Mouse (Mus musculus) mature B cell (primary cell): Measurements from ENCODE around the gene Aurka.

Experiments
- in situ Hi-C: fragments of 300-500 bp; cut with MboI; formaldehyde crosslinking; loops from 2 replicates; pipeline ENCODE4 v1.14.3; 2019

Gene Aurka

GRCm38 (mm10) chr2:172381898-172382297 is 11.6 kb upstream of the Aurka start:
- in situ Hi-C loops, result loop anchor here (5.0 kb wide), 1 partner anchor 60 kb away; the partner anchor contains the start of gene Rtf2

GRCm38 (mm10) chr2:172381341-172381740 is 11.0 kb upstream of the Aurka start:
- in situ Hi-C loops, result loop anchor here (5.0 kb wide), 1 partner anchor 61 kb away; the partner anchor contains the start of gene Rtf2

DNA sequence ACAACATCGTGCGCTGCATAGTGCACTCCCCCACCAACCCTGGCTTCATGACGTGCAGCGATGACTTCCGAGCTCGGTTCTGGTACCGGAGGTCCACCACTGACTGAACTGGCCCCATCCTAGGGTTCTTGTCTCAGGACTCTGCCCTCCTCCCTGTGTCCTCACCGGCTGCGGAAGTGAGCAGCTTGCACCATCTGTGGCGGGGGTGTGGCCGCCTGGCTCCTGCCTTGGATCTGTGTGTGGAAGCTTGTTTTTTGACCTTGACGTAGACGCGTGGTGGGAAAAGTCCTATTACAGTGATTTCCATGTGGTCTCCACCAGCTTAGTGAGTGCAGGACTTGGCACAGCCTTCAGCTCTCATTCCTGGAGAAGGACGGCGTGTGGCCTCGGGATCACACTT is 10.2 kb upstream of the Aurka start:
- in situ Hi-C loops, result loop anchor here (5.0 kb wide), 1 partner anchor 62 kb away; the partner anchor contains the start of gene Rtf2

DNA sequence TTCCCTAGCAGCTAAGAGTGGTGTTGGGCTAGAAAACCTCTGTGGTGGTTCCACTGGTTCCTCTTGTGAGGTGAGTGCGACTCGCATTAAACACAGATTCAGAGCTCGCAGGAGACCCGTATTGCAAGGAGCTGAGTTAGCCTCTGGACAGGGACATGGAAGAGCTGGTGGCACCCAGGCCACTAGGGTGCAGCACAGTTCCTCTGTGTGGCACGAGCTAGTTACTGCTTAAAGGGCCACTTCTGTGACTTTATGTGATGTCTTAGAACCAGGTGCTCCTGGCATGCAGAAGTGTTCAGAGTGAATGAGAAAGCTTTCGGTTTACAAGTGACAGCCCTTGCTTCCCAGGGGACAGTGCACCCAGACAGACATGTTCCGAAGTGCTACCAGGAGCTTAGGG is 8.0 kb upstream of the Aurka start:
- in situ Hi-C loops, result loop anchor here (10.0 kb wide), 1 partner anchor 616 kb away; no protein-coding TSS in a partner anchor

DNA sequence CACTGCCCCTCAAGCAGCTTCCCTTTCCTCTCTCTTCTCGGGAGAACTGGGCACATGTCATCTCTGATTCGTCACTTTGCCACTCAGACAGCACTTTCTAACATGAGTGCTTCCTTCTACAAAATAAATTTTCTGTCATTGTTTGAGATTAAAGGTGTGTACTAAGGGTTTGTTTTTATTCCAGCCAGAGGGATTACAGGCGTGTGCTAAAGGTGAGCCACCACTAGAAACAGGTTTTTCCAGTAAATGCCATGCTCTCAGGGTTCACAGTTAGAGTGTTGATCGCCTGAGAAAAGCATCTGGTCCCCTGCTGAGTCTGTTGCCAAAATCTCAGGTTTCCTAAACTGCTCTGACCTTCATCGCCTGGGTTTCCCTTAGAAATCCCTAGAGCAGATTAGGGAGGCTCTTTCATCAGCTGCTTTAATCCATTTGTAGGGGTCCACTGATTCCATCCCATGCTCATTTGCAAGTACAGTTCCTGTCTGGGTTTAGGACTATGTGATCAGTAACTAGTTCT is 6.7 kb upstream of the Aurka start:
- in situ Hi-C loops, result loop anchor here (10.0 kb wide), 1 partner anchor 618 kb away; no protein-coding TSS in a partner anchor

DNA sequence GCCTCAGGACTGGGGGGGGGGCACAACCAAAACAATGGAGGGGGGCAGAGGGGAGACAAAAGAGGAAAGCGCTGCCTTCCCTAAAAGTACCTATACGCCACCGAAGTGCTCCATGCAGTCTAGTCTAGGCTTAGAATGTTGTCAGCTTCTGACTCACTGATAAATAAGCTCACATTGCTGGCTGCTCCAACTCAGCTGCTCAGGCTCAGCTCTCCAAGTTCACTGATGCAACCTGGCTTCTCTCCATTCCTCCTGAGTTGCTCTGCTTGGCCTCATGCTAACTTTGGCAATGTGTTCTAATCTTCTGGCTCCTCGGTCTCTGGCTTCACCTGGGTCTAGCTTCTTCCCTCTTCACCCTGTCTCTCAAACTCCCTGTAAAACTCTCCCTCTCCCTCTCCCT is 6.2 kb upstream of the Aurka start:
- in situ Hi-C loops, result loop anchor here (10.0 kb wide), 1 partner anchor 618 kb away; no protein-coding TSS in a partner anchor

- in situ Hi-C loops, result loop anchor here (10.0 kb wide), 1 partner anchor 624 kb away; no protein-coding TSS in a partner anchor
Measured at GRCm38 (mm10) chr2:172371258-172371657, 923 bp upstream of the Aurka start.

GRCm38 (mm10) chr2:172363176-172363575 is 7.2 kb downstream of the Aurka start:
- in situ Hi-C loops, result no loop called here

- in situ Hi-C loops, result no loop called here
Measured at GRCm38 (mm10) chr2:172355833-172356232, 14.5 kb downstream of the Aurka start.

DNA sequence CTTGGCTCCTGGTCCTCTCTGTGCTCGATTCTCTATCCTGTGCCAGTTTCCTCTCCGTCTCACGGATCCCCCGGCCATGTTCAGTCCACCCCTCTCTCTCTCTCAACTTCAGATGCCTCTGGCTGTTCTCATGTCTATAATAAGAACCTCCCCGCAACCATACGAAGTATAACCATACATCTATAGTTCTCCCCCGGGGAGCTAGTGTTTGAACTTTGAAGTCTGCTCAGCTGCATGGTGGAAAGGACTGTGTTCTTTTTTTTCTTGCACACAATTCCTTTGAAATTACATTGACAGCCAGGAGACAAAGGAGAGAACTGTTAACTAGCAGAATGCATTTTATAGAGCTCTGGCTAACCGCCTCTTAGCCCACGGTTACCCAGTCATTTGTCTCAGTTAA is 15.6 kb downstream of the Aurka start:
- in situ Hi-C loops, result no loop called here

- in situ Hi-C loops, result no loop called here
Measured at GRCm38 (mm10) chr2:172353218-172353617, 17.1 kb downstream of the Aurka start.

- in situ Hi-C loops, result no loop called here
Measured at GRCm38 (mm10) chr2:172350773-172351172, 19.6 kb downstream of the Aurka start.

DNA sequence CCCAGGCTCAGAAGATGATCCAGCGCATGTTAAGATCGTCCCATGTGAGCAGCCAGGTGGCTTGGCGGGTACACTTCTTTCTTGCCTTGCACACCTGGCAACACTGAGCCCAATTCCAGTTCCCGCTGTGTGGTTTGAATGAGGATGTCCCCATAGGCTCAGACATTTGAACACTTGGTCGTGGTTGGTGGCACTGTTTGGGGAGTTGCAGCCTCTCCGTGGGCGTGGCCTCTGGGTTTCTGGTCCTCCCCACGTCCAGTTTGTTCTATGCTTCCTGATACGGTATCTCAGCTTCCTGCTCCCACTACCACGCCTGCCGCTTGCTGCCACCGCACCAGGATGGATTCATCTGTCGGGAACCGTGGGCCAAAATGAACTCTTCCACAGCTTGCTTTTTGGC is 20.6 kb downstream of the Aurka start:
- in situ Hi-C loops, result no loop called here

GRCm38 (mm10) chr2:172348297-172348950 is 21.9 kb downstream of the Aurka start:
- in situ Hi-C loops, result no loop called here

- in situ Hi-C loops, result no loop called here
Measured at GRCm38 (mm10) chr2:172346933-172347611, 23.3 kb downstream of the Aurka start.

DNA sequence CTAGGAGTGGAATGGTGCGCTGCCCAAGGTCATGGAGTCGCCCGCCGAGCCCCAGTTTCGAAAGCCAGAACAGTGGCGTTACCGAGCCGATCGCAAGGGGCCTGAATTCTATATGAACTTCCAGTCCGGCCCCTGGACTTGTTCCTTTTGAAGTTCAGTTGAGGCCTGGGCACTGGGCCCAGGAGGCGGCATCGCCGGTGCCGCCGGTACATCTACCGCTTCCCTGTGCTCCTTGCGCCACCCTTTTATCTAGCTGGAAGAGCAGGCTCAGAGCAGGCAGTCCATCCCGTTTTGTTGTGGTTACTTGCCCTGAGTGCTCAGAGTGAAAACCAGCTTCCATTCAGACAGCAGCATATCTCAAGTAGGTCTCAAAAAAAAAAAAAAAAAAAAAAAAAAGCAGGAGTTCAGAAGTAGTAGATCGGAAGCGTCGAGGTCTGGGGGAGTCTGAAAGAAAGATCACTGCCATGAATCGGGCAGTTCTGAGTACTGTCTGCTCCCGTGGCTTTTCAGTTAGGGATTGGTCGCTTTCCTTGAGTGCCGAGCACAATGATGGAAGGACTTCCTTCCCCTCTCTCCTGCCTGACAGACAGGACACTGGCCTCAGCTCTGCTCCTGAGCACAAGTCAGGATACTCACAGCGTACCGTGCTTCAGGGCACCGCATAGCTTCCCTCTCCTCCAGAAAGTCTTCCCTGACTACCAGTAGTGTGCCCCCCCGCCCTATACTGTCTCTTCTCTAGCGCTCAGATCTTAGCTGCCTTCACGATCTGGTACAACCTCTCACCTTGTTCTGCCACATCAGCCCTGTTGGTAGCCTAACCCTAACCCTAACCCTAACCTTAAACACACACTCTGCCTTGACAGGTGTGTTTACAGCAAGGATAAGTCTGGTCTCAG is 24.1 kb downstream of the Aurka start:
- in situ Hi-C loops, result no loop called here

DNA sequence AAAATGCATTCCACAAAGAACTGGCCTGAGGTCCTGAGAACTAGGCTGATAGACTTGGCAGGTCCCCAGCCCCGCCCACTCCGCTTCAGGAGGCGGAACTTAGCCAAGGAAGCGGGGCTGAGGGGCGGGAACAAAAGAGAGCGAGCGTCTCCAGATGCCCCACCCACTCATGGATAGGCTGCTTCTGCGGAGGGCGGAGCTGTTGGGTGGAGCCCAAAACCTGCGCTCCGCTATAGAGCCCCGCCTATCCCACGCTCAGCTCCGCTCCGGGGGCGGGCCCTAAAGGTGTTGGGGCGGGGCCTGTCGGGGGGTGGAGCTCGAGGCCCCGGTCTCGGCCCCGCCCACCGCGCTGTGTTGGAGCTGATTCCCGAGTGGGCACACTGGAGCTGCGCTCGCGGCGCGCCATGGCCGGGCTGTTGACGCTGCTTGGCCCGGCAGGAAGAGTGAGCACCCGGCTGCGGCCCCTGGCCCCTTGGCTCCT is 25.0 kb downstream of the Aurka start, which contains the start of gene Fam210b:
Gene Fam210b (plus strand): TSS at position 308 of the 481 bp plus-strand sequence.
- in situ Hi-C loops, result no loop called here

- in situ Hi-C loops, result no loop called here
Measured at GRCm38 (mm10) chr2:172344669-172345068, 25.7 kb downstream of the Aurka start.

- in situ Hi-C loops, result no loop called here
Measured at GRCm38 (mm10) chr2:172343751-172344150, 26.6 kb downstream of the Aurka start.

DNA sequence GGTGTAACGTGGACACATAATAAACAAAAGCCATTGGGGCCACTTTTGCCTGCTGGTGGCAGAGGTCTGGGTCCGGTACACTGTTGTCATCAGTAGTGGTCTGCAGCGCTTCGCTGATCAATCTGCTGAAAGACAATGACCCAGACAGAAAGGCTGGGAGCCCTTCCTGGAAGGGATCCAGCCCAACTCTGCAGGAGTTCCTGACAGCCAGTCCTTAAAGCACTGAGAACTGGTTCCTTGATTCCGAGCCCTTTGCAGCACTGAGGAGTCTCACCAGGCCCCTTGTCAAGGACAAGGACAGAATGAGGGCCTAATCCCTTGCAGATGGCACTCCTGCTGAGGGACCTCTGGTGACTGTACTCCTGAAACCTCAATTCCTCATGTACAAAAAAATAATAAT is 28.7 kb downstream of the Aurka start:
- in situ Hi-C loops, result no loop called here

GRCm38 (mm10) chr2:172340936-172341335 is 29.4 kb downstream of the Aurka start:
- in situ Hi-C loops, result no loop called here
